Mouse (Mus musculus) splenic B cell, adult 2 months (primary cell): Measurements from ENCODE around the gene Tmem123.

Source experiments
- DNase-seq: peaks from one replicate; pipeline ENCODE4 v3.0.0-alpha.2; 2011; ENCODE audit warnings: low read depth, low spot score
- H3K27me3 ChIP-seq: 2 replicates; pipeline ENCODE4 v1.6.1; 2012; ENCODE audit warnings: mild to moderate bottlenecking, low read length, moderate library complexity, mixed read lengths; ENCODE audit not compliant: control insufficient read depth, poor library complexity, insufficient read depth, severe bottlenecking
- H3K36me3 ChIP-seq: 2 replicates; pipeline ENCODE4 v1.6.1; 2012; ENCODE audit warnings: mild to moderate bottlenecking, low read length, moderate library complexity, mixed read lengths; ENCODE audit not compliant: control insufficient read depth, poor library complexity, insufficient read depth, severe bottlenecking

The Tmem123 gene

GRCm38 (mm10) chr9:7763614-7764300, at the start of gene Tmem123:
Gene Tmem123 (plus strand): TSS chr9:7764041.
- peaks cover 1% of the 10 kb centered on the region for H3K36me3 ChIP-seq
- no peaks in the 10 kb centered on the region for H3K27me3 ChIP-seq
- DNase-seq, result peak; percentile 100

- no peaks in the 10 kb centered on the region for H3K27me3 ChIP-seq
- H3K36me3 ChIP-seq, result no peaks in the 10 kb centered on the region
- DNase-seq, result peak; percentile 85
Measured at GRCm38 (mm10) chr9:7714062-7714907, 49.6 kb upstream of the Tmem123 start.

- no peak for DNase-seq
- H3K27me3 ChIP-seq, result no peaks in the 10 kb centered on the region
- no peaks in the 10 kb centered on the region for H3K36me3 ChIP-seq
Measured at GRCm38 (mm10) chr9:7714908-7715175, 49.0 kb upstream of the Tmem123 start.

GRCm38 (mm10) chr9:7721543-7721942, 42.3 kb upstream of the Tmem123 start:
- no peak for DNase-seq
- Histone ChIP-seq H3K36me3 (no peaks in the 10 kb centered on the region), H3K27me3 (no peaks in the 10 kb centered on the region)

GRCm38 (mm10) chr9:7728997-7729396, 34.8 kb upstream of the Tmem123 start:
- Histone ChIP-seq H3K27me3 (no peaks in the 10 kb centered on the region), H3K36me3 (no peaks in the 10 kb centered on the region)
- DNase-seq, result no peak

GRCm38 (mm10) chr9:7742696-7743095, 21.1 kb upstream of the Tmem123 start:
- H3K27me3 ChIP-seq, result no peaks in the 10 kb centered on the region
- H3K36me3 ChIP-seq, result no peaks in the 10 kb centered on the region
- DNase-seq, result peak; percentile 90

GRCm38 (mm10) chr9:7744156-7744555, 19.7 kb upstream of the Tmem123 start:
- Histone ChIP-seq H3K27me3 (no peaks in the 10 kb centered on the region), H3K36me3 (no peaks in the 10 kb centered on the region)
- DNase-seq, result peak; percentile 49

- H3K36me3 ChIP-seq, result no peaks in the 10 kb centered on the region
- DNase-seq, result no peak
- H3K27me3 ChIP-seq, result no peaks in the 10 kb centered on the region
Measured at GRCm38 (mm10) chr9:7748881-7749280, 15.0 kb upstream of the Tmem123 start.

- Histone ChIP-seq H3K36me3 (no peaks in the 10 kb centered on the region), H3K27me3 (no peaks in the 10 kb centered on the region)
- DNase-seq, result no peak
Measured at GRCm38 (mm10) chr9:7749537-7749936, 14.3 kb upstream of the Tmem123 start.

- DNase-seq, result peak; percentile 70
- H3K27me3 ChIP-seq, result no peaks in the 10 kb centered on the region
- no peaks in the 10 kb centered on the region for H3K36me3 ChIP-seq
Measured at GRCm38 (mm10) chr9:7755889-7756423, 7.9 kb upstream of the Tmem123 start.

GRCm38 (mm10) chr9:7761906-7762455, 1.9 kb upstream of the Tmem123 start:
- H3K27me3 ChIP-seq, result no peaks in the 10 kb centered on the region
- no peaks in the 10 kb centered on the region for H3K36me3 ChIP-seq
- DNase-seq, result no peak

- Histone ChIP-seq H3K36me3 (no peaks in the 10 kb centered on the region; the same call in 1 of the 2 replicates), H3K27me3 (no peaks in the 10 kb centered on the region)
- no peak for DNase-seq
Measured at GRCm38 (mm10) chr9:7762741-7763140, 1.1 kb upstream of the Tmem123 start.

- peak; percentile 83 for DNase-seq
- H3K27me3 ChIP-seq, result no peaks in the 10 kb centered on the region
- peaks cover 1% of the 10 kb centered on the region for H3K36me3 ChIP-seq
Measured at GRCm38 (mm10) chr9:7764463-7764871, 626 bp downstream of the Tmem123 start.

GRCm38 (mm10) chr9:7765236-7765635, 1.4 kb downstream of the Tmem123 start:
- H3K36me3 ChIP-seq, result peaks cover 1% of the 10 kb centered on the region
- DNase-seq, result no peak
- H3K27me3 ChIP-seq, result no peaks in the 10 kb centered on the region

GRCm38 (mm10) chr9:7766582-7766981, 2.7 kb downstream of the Tmem123 start:
- peaks cover 1% of the 10 kb centered on the region for H3K36me3 ChIP-seq
- no peaks in the 10 kb centered on the region for H3K27me3 ChIP-seq
- DNase-seq, result peak; percentile 47
